Mouse (Mus musculus): ENCODE measurements around the gene Tpm1. TPM values are rescaled to one million over a fixed set of nuclear protein-coding genes. Genes with fewer than 3 reads are reported as not detected.

The Tpm1 gene
- polyA plus RNA-seq, 1 experiment from 2014 or later, result 1,186 TPM

GRCm38 (mm10) chr9:67081688-67082087 lies 32.5 kb upstream of the Tpm1 start:
- H3K4me3 ChIP-seq (ENCODE audit: low read depth, low read length), result no peak overlapping the region
- H3K4me1 ChIP-seq (replicated peaks; ENCODE audit: control insufficient read depth, insufficient read depth, low read length), result peaks cover 26% of the 10 kb centered on the region
- H3K9ac ChIP-seq (ENCODE audit: low read length), result no peak overlapping the region
- 60% methylated on average over 5 of the region's 5 CpGs for WGBS
- H3K4me2 ChIP-seq (ENCODE audit: low read length), result no peak overlapping the region
- DNase-seq (ENCODE audit: low spot score) (no peak), ATAC-seq (replicated peaks; ENCODE audit: low FRiP score, low TSS enrichment, low read depth) (no peak)
- no peaks in the 10 kb centered on the region for H3K27me3 ChIP-seq (replicated peaks; ENCODE audit: control insufficient read depth, insufficient read depth, low read length)
- H3K9me3 ChIP-seq (ENCODE audit: control insufficient read depth, low read length), result no peaks in the 10 kb centered on the region
- peak overlapping the region; percentile 19; the same call in 1 of the 2 replicates for H3K27ac ChIP-seq (ENCODE audit: low read depth)
- H3K36me3 ChIP-seq (ENCODE audit: control insufficient read depth, insufficient read depth, low read length), result no peaks in the 10 kb centered on the region

GRCm38 (mm10) chr9:67077658-67078319 lies 28.6 kb upstream of the Tpm1 start:
- DNase-seq (ENCODE audit: low spot score), result peak; percentile 62
- Histone ChIP-seq H3K27ac (ENCODE audit: low read depth) (peak overlapping the region; percentile 88), H3K27me3 (replicated peaks; ENCODE audit: control insufficient read depth, insufficient read depth, low read length) (no peaks in the 10 kb centered on the region), H3K9ac (ENCODE audit: low read length) (no peak overlapping the region), H3K4me3 (ENCODE audit: low read depth, low read length) (no peak overlapping the region), H3K4me1 (replicated peaks; ENCODE audit: control insufficient read depth, insufficient read depth, low read length) (peaks cover 26% of the 10 kb centered on the region), H3K4me2 (ENCODE audit: low read length) (peak overlapping the region; percentile 12; the same call in 1 of the 2 replicates), H3K9me3 (ENCODE audit: control insufficient read depth, low read length) (no peaks in the 10 kb centered on the region), H3K36me3 (ENCODE audit: control insufficient read depth, insufficient read depth, low read length) (no peaks in the 10 kb centered on the region)
- 20% methylated on average over 8 of the region's 8 CpGs for WGBS
- peak; percentile 85 for ATAC-seq (replicated peaks; ENCODE audit: low FRiP score, low TSS enrichment, low read depth)

- H3K4me3 ChIP-seq (ENCODE audit: low read depth, low read length), result no peak overlapping the region
- H3K27me3 ChIP-seq (replicated peaks; ENCODE audit: control insufficient read depth, insufficient read depth, low read length), result no peaks in the 10 kb centered on the region
- H3K27ac ChIP-seq (ENCODE audit: low read depth), result peak overlapping the region; percentile 88
- no peaks in the 10 kb centered on the region for H3K36me3 ChIP-seq (ENCODE audit: control insufficient read depth, insufficient read depth, low read length)
- H3K9ac ChIP-seq (ENCODE audit: low read length), result no peak overlapping the region
- H3K4me2 ChIP-seq (ENCODE audit: low read length), result no peak overlapping the region
- no peak for ATAC-seq (replicated peaks; ENCODE audit: low FRiP score, low TSS enrichment, low read depth)
- no peaks in the 10 kb centered on the region for H3K9me3 ChIP-seq (ENCODE audit: control insufficient read depth, low read length)
- peaks cover 28% of the 10 kb centered on the region for H3K4me1 ChIP-seq (replicated peaks; ENCODE audit: control insufficient read depth, insufficient read depth, low read length)
- WGBS, result 50% methylated on average over 7 of the region's 7 CpGs
- DNase-seq (ENCODE audit: low spot score), result no peak
These were observed 28.1 kb upstream of the Tpm1 start for GRCm38 (mm10) chr9:67077266-67077657.

- Histone ChIP-seq H3K4me1 (replicated peaks; ENCODE audit: control insufficient read depth, insufficient read depth, low read length) (peaks cover 13% of the 10 kb centered on the region), H3K36me3 (ENCODE audit: control insufficient read depth, insufficient read depth, low read length) (no peaks in the 10 kb centered on the region), H3K9ac (ENCODE audit: low read length) (no peak overlapping the region), H3K4me3 (ENCODE audit: low read depth, low read length) (no peak overlapping the region), H3K27me3 (replicated peaks; ENCODE audit: control insufficient read depth, insufficient read depth, low read length) (no peaks in the 10 kb centered on the region), H3K9me3 (ENCODE audit: control insufficient read depth, low read length) (no peaks in the 10 kb centered on the region), H3K27ac (ENCODE audit: low read depth) (peak overlapping the region; percentile 89; the same call in 1 of the 2 replicates), H3K4me2 (ENCODE audit: low read length) (no peak overlapping the region)
- DNase-seq (ENCODE audit: low spot score) (no peak), ATAC-seq (replicated peaks; ENCODE audit: low FRiP score, low TSS enrichment, low read depth) (0 out of 2 replicates have a peak, but pooled peaks have one; percentile 28)
- 38% methylated on average over 2 of the region's 2 CpGs for WGBS
These were observed 23.0 kb upstream of the Tpm1 start for GRCm38 (mm10) chr9:67072182-67072581.

- peaks cover 13% of the 10 kb centered on the region for H3K4me1 ChIP-seq (replicated peaks; ENCODE audit: control insufficient read depth, insufficient read depth, low read length)
- WGBS, result 18% methylated on average over 7 of the region's 7 CpGs
- H3K36me3 ChIP-seq (ENCODE audit: control insufficient read depth, insufficient read depth, low read length), result no peaks in the 10 kb centered on the region
- peak overlapping the region; percentile 23 for H3K4me2 ChIP-seq (ENCODE audit: low read length)
- no peak for ATAC-seq (replicated peaks; ENCODE audit: low FRiP score, low TSS enrichment, low read depth)
- DNase-seq (ENCODE audit: low spot score), result peak; percentile 61
- H3K27me3 ChIP-seq (replicated peaks; ENCODE audit: control insufficient read depth, insufficient read depth, low read length), result no peaks in the 10 kb centered on the region
- no peak overlapping the region for H3K4me3 ChIP-seq (ENCODE audit: low read depth, low read length)
- no peak overlapping the region for H3K9ac ChIP-seq (ENCODE audit: low read length)
- H3K27ac ChIP-seq (ENCODE audit: low read depth), result peak overlapping the region; percentile 89
- no peaks in the 10 kb centered on the region for H3K9me3 ChIP-seq (ENCODE audit: control insufficient read depth, low read length)
These were observed 22.4 kb upstream of the Tpm1 start for GRCm38 (mm10) chr9:67071596-67071995.

- peak; percentile 78 for ATAC-seq (replicated peaks; ENCODE audit: low FRiP score, low TSS enrichment, low read depth)
- WGBS, result 16% methylated on average over 6 of the region's 6 CpGs
These were observed 21.9 kb upstream of the Tpm1 start for GRCm38 (mm10) chr9:67071103-67071502.

GRCm38 (mm10) chr9:67066616-67067015 lies 17.4 kb upstream of the Tpm1 start:
- no peak for ATAC-seq (replicated peaks; ENCODE audit: low FRiP score, low TSS enrichment, low read depth)
- 80% methylated on average over 6 of the region's 6 CpGs for WGBS
- DNase-seq (ENCODE audit: low spot score), result no peak

More at GRCm38 (mm10) chr9:67071103-67071502, 21.9 kb upstream of the Tpm1 start:
- H3K27me3 ChIP-seq (replicated peaks; ENCODE audit: control insufficient read depth, insufficient read depth, low read length), result no peaks in the 10 kb centered on the region
- DNase-seq (ENCODE audit: low spot score), result no peak
- H3K9me3 ChIP-seq (ENCODE audit: control insufficient read depth, low read length), result no peaks in the 10 kb centered on the region
- H3K36me3 ChIP-seq (ENCODE audit: control insufficient read depth, insufficient read depth, low read length), result no peaks in the 10 kb centered on the region
- H3K27ac ChIP-seq (ENCODE audit: low read depth), result peak overlapping the region; percentile 89
- no peak overlapping the region for H3K4me3 ChIP-seq (ENCODE audit: low read depth, low read length)
- H3K4me2 ChIP-seq (ENCODE audit: low read length), result peak overlapping the region; percentile 23; the same call in 1 of the 2 replicates
- peaks cover 13% of the 10 kb centered on the region for H3K4me1 ChIP-seq (replicated peaks; ENCODE audit: control insufficient read depth, insufficient read depth, low read length)
- H3K9ac ChIP-seq (ENCODE audit: low read length), result no peak overlapping the region

GRCm38 (mm10) chr9:67059714-67060113 lies 10.5 kb upstream of the Tpm1 start:
- H3K9me3 ChIP-seq (ENCODE audit: control insufficient read depth, low read length), result no peaks in the 10 kb centered on the region
- no peak overlapping the region for H3K4me2 ChIP-seq (ENCODE audit: low read length)
- H3K4me1 ChIP-seq (replicated peaks; ENCODE audit: control insufficient read depth, insufficient read depth, low read length), result no peaks in the 10 kb centered on the region
- ATAC-seq (replicated peaks; ENCODE audit: low FRiP score, low TSS enrichment, low read depth), result no peak
- H3K36me3 ChIP-seq (ENCODE audit: control insufficient read depth, insufficient read depth, low read length), result no peaks in the 10 kb centered on the region
- H3K27ac ChIP-seq (ENCODE audit: low read depth), result no peak overlapping the region
- H3K27me3 ChIP-seq (replicated peaks; ENCODE audit: control insufficient read depth, insufficient read depth, low read length), result no peaks in the 10 kb centered on the region
- DNase-seq (ENCODE audit: low spot score), result no peak
- H3K9ac ChIP-seq (ENCODE audit: low read length), result no peak overlapping the region
- H3K4me3 ChIP-seq (ENCODE audit: low read depth, low read length), result no peak overlapping the region
- 77% methylated on average over 12 of the region's 12 CpGs for WGBS

More at GRCm38 (mm10) chr9:67066616-67067015, 17.4 kb upstream of the Tpm1 start:
- Histone ChIP-seq H3K9ac (ENCODE audit: low read length) (no peak overlapping the region), H3K4me2 (ENCODE audit: low read length) (no peak overlapping the region), H3K4me3 (ENCODE audit: low read depth, low read length) (no peak overlapping the region), H3K27ac (ENCODE audit: low read depth) (no peak overlapping the region), H3K4me1 (replicated peaks; ENCODE audit: control insufficient read depth, insufficient read depth, low read length) (peaks cover 8% of the 10 kb centered on the region), H3K9me3 (ENCODE audit: control insufficient read depth, low read length) (no peaks in the 10 kb centered on the region), H3K27me3 (replicated peaks; ENCODE audit: control insufficient read depth, insufficient read depth, low read length) (no peaks in the 10 kb centered on the region), H3K36me3 (ENCODE audit: control insufficient read depth, insufficient read depth, low read length) (no peaks in the 10 kb centered on the region)

GRCm38 (mm10) chr9:67058366-67058765 lies 9.2 kb upstream of the Tpm1 start:
- ATAC-seq (replicated peaks; ENCODE audit: low FRiP score, low TSS enrichment, low read depth) (no peak), DNase-seq (ENCODE audit: low spot score) (no peak)
- Histone ChIP-seq H3K4me3 (ENCODE audit: low read depth, low read length) (no peak overlapping the region), H3K4me1 (replicated peaks; ENCODE audit: control insufficient read depth, insufficient read depth, low read length) (no peaks in the 10 kb centered on the region), H3K36me3 (ENCODE audit: control insufficient read depth, insufficient read depth, low read length) (no peaks in the 10 kb centered on the region), H3K9ac (ENCODE audit: low read length) (no peak overlapping the region), H3K4me2 (ENCODE audit: low read length) (no peak overlapping the region), H3K9me3 (ENCODE audit: control insufficient read depth, low read length) (no peaks in the 10 kb centered on the region), H3K27ac (ENCODE audit: low read depth) (no peak overlapping the region), H3K27me3 (replicated peaks; ENCODE audit: control insufficient read depth, insufficient read depth, low read length) (no peaks in the 10 kb centered on the region)
- WGBS, result 72% methylated on average over 6 of the region's 6 CpGs

All from intestine, embryonic 14.5 days (tissue).